Mouse (Mus musculus) adrenal gland, adult 8-10 months (tissue): Measurements from ENCODE around the gene Ltb4r2. TPM values are rescaled to one million over a fixed set of nuclear protein-coding genes. Genes with fewer than 3 reads are reported as not detected.

Source experiments
- DNase-seq: peaks from one replicate; pipeline ENCODE4 v3.0.0; 2022
- total RNA-seq, 4 experiments: library from RNA; stranded (reverse); gene quantifications; 2 replicates each; pipeline ENCODE4 v1.2.4; 2022

Ltb4r2 gene
- total RNA-seq, 4 experiments from 2014 or later: 0.17 TPM; not detected in 3

- no peak for DNase-seq
These were observed 24.0 kb upstream of the Ltb4r2 start for GRCm38 (mm10) chr14:55737086-55737687.

DNA sequence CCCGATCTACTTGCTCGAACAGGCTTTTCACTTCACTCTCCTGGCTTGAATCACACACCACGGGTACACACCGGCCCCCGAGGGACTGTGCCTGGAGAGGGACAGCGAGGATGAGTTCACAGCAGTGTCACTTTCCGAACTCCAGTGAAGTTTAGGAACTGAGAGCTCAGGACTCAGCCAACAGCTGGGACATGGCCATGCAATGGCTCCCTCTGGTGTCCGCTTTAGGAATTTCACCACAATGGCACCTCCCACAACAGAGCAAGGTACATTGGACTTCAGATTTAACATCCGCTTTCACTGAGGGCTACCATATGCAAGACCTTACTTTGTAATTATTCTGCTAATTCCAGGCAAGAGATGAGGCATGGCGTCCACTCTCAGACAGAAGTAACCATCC is 17.5 kb upstream of the Ltb4r2 start:
- peak; percentile 77 for DNase-seq

- DNase-seq: peak; percentile 85
These were observed 15.9 kb upstream of the Ltb4r2 start, which contains the start of the genes Dhrs1 and Nop9 for GRCm38 (mm10) chr14:55745180-55745860. Gene Dhrs1 (minus strand): TSS chr14:55745690. Gene Nop9 (plus strand): TSS chr14:55745693.

GRCm38 (mm10) chr14:55745861-55746237 is 15.4 kb upstream of the Ltb4r2 start:
- DNase-seq: no peak

- no peak for DNase-seq
These were observed 14.0 kb upstream of the Ltb4r2 start for GRCm38 (mm10) chr14:55747051-55747847.

DNA sequence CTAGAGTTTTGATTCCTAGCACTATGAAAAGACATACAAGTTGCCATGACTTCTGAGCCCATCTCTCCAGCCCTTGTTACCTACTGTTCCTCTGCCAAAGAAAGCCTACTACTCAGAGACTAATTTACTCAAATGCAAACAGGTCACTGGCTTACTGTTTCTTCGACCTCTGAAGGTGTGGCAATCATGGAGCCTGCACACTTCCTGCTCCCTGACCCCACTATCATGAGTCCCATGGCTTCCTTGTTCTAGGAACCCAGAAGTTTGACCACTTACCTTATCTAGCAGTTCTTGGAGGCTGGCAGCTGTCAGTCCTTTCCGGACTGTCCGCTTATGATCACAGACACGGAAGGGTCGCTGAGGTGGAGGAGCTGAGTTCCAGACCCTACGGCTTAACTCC is 3.7 kb upstream of the Ltb4r2 start:
- no peak for DNase-seq

DNA sequence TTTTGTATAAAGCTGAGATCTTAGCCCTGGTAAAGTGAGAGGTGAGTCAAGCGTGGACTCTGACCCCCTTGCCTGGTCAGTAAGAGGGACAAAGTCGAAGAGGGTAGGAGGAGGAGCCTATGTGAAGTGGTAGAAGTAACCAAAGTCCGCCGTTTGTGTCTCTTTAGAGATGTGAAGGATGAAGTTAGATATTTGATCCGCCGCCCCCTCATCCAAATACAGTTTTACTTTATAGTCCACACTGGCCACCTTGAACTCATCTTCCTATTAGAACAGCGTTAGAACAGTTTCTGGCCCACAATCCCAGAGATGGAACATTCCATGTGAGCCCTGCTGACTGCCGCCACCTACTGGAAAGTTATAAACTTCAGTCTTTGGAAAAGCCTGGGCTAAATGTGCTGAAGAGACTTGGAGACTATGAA is 2.9 kb upstream of the Ltb4r2 start, which contains the start of gene Cideb:
Gene Cideb (minus strand): TSS at position 96 of the 422 bp plus-strand sequence.
- DNase-seq: no peak

GRCm38 (mm10) chr14:55760156-55760555 is 1.1 kb upstream of the Ltb4r2 start:
- peak; percentile 64 for DNase-seq

DNA sequence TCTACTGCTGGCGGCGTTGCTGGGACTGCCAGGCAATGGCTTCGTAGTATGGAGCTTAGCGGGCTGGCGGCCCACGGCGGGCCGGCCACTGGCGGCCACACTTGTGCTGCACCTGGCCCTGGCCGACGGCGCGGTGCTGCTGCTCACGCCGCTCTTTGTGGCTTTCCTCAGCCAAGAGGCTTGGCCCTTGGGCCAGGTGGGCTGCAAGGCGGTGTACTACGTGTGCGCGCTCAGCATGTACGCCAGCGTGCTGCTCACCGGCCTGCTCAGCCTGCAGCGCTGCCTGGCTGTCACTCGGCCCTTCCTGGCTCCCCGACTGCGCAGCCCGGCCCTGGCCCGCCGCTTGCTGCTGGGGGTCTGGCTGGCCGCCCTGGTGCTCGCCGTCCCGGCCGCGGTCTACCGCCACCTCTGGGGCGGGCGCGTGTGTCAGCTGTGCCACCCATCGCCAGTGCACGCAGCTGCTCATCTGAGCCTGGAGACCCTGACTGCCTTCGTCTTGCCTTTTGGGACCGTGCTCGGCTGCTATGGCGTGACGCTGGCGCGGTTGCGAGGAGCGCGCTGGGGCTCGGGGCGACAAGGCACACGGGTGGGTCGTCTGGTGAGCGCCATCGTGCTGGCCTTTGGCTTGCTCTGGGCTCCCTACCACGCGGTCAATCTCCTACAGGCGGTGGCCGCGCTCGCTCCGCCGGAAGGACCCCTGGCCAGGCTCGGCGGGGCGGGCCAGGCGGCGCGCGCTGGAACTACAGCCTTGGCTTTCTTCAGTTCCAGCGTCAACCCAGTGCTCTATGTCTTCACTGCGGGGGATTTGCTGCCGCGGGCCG is 983 bp downstream of the Ltb4r2 start:
- no peak for DNase-seq

DNA sequence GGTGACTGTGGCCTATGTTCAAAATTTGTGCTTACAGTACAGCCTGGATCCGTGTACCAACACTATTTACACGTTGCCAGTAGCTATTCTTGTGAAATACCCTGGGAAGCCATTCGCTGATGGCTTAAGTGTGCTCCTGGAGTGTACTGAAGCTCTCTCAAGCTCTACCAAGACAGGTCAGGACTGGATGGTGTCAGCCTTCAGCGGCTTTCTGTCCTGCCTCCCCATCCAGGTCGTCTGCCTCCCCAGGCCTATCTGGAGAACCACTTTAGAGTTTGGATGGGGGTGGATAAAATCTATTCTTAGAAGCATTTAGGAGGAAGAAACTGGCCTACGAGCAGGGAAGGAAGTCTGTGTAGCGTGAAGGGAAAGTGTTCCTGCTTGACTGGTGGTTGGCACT is 1.9 kb downstream of the Ltb4r2 start:
- no peak for DNase-seq

DNA sequence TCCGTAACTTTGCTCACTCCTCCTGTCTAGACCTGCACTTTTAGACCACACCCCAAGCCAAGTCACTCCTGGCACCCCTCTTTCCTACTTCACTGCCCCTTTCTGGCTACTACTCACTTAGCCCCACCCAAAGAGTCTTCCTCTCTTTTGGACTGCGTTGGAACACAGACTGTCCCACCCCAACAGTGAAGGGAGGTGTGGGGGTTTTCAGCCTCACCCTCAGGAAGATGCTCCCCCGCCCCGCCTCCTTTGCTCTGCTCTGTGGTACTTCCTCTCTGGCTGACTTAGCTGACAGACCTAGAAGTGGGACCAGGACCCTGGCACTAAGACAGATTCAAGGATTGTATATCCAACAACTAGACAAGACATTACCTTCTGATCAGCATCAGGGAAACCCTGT is 4.5 kb downstream of the Ltb4r2 start, which contains the start of gene Ltb4r1:
Gene Ltb4r1 (plus strand): TSS at position 267 of the 400 bp plus-strand sequence.
- no peak for DNase-seq

DNA sequence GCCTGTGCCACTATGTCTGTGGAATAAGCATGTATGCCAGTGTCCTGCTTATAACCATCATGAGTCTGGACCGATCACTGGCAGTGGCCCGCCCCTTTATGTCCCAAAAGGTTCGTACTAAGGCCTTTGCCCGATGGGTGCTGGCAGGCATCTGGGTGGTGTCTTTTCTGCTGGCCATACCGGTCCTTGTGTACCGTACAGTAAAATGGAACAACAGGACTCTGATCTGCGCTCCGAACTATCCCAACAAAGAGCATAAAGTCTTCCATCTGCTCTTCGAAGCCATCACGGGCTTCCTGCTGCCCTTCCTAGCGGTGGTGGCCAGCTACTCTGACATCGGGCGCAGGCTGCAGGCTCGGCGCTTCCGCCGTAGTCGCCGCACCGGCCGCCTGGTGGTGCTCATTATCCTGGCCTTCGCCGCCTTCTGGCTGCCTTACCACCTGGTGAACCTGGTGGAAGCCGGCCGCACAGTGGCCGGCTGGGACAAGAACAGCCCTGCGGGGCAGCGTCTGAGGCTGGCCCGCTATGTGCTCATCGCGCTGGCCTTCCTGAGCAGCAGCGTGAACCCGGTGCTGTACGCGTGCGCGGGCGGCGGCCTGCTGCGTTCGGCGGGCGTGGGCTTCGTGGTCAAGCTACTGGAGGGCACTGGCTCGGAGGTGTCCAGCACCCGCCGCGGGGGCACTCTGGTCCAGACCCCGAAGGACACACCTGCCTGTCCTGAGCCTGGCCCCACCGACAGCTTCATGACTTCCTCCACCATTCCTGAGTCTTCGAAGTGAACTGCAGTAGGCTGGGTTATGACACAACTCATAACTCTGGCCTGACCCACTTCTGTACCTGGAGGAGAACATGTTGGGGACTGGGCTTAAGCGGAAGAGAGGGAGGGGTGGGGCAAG is 6.5 kb downstream of the Ltb4r2 start:
- DNase-seq: no peak

GRCm38 (mm10) chr14:55768555-55768954 is 7.3 kb downstream of the Ltb4r2 start:
- DNase-seq: no peak

GRCm38 (mm10) chr14:55769087-55769703 is 8.0 kb downstream of the Ltb4r2 start:
- no peak for DNase-seq

DNA sequence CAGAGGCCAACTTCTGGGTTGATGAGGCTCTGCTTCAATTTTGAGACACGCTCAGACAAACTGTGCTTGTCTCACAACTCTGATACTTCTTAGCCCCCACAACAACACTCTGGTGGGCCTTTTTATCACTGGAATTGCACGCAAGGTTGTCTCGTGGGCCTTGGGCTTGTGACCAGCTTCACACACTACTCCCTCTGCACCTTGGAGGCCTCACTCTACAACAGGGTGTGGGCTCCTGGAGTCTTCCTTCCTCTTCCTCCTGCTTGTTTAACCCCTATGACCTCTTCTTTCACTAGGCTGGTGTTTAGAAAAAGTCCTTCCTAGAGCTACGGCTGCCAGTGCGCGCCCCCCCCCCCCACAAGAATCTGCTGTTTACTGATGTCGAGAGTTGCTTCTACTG is 15.5 kb downstream of the Ltb4r2 start:
- DNase-seq: no peak

DNA sequence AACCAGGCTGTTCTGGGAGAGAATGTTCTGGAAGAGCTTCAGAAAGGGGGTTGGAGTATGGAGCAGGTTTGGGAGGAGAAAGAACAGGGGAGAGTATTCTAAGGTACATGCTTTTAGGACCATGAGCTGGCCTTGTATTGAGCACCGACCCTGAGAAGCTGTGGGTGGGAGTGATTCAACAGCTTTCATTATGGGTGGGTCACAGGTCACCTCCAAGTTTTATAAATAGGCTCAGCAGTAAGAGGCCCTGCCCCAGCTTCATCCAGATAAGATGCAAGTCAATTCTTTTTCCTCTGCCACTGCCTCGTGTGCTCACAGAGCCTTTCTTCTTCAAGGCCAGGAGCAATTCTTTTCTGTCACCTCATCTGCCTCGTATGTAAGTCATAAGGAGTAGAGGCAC is 15.9 kb downstream of the Ltb4r2 start:
- DNase-seq: no peak

- DNase-seq: no peak
These were observed 16.6 kb downstream of the Ltb4r2 start for GRCm38 (mm10) chr14:55777806-55778205.

DNA sequence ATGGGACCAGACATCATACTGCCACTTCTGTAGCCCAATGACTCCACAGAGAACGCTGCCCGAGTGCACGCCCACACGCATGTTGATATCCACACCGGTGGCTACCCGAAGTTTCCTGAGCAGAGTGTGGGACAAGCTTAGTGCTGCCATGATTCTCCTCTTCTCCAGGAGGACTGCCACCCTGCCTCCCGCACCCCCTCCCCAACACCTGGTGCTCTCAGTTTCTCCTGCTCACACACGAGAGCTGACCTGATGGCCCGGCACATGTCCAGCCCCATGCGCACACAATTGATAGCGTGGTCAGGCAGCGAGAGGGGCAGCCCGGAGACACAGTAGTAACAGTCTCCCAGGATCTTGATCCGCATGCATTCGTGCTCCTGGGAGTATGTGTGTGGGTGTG is 17.5 kb downstream of the Ltb4r2 start:
- DNase-seq: no peak

GRCm38 (mm10) chr14:55779656-55780055 is 18.4 kb downstream of the Ltb4r2 start:
- DNase-seq: no peak

DNA sequence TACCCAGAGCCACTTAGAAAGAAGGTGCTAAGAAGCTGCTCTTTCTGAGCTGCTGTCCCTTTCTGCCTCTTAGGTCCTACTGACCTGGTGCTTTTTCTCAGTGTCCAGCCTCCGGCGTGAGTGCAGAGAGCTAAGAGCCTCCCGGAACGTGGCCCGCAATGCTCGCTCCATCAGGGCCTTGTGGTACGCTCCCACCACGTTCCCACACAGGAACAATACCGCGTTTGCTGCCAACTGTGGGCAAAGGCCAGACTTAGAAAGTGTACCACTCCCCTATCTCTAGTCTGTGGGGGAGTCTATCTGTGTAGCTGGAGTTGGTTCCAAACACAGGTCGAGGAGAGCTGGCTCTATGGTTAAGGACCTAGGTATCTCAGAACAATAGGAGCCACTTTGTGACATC is 19.5 kb downstream of the Ltb4r2 start:
- no peak for DNase-seq

GRCm38 (mm10) chr14:55781310-55781709 is 20.1 kb downstream of the Ltb4r2 start:
- no peak for DNase-seq
